Mouse (Mus musculus) activated CD4-positive, CD25-positive, alpha-beta regulatory T cell, adult 9 weeks (primary cell): ENCODE data around the gene Olfr1344. TPM values are rescaled to one million over a fixed set of nuclear protein-coding genes. Genes with fewer than 3 reads are reported as not detected.

Experiments used
- polyA plus RNA-seq: library from polyadenylated mRNA; unstranded; fragments of 100-300 nt; shearing (Covaris generic); gene quantifications from one replicate; pipeline ENCODE4 v1.2.1, GENCODE M21; 2017

Gene Olfr1344
- not detected for polyA plus RNA-seq

GRCm38 (mm10) chr7:6438388-6438787 is at the start of gene Olfr1344:
Olfr1344 (plus strand) TSS chr7:6438688.

GRCm38 (mm10) chr7:6397996-6398975 is 40.2 kb upstream of the Olfr1344 start, which contains the start of gene Smim17:
Smim17 (plus strand) TSS chr7:6398715.

GRCm38 (mm10) chr7:6410043-6410442 is 28.4 kb upstream of the Olfr1344 start, which contains the start of gene Gm20715:
Gm20715 (plus strand) TSS chr7:6410277.

GRCm38 (mm10) chr7:6455868-6456267 is 17.4 kb downstream of the Olfr1344 start, which contains the start of gene Olfr1336:
Olfr1336 (plus strand) TSS chr7:6456168.

GRCm38 (mm10) chr7:6466951-6467350 is 28.5 kb downstream of the Olfr1344 start, which contains the start of gene Olfr1346:
Olfr1346 (plus strand) TSS chr7:6467101.

GRCm38 (mm10) chr7:6486841-6487240 is 48.4 kb downstream of the Olfr1344 start, which contains the start of gene Olfr5:
Olfr5 (minus strand) TSS chr7:6486941.

Other genes with a start within 250 kb of the Olfr1344 start
- not detected for gene Galp, start 241.6 kb upstream of the Olfr1344 start, polyA plus RNA-seq
- not detected for gene Zscan5b, start 216.4 kb upstream of the Olfr1344 start, polyA plus RNA-seq
- not detected for gene Epp13, start 186.0 kb upstream of the Olfr1344 start, polyA plus RNA-seq
- gene Zfp667, start 152.1 kb upstream of the Olfr1344 start, polyA plus RNA-seq, result 7.2 TPM
- 1.9 TPM for gene Zfp583, start 107.4 kb upstream of the Olfr1344 start, polyA plus RNA-seq
- 1.0 TPM for gene Gm3854, start 94.9 kb upstream of the Olfr1344 start, polyA plus RNA-seq
- 5.1 TPM for gene Zfp78, start 75.4 kb upstream of the Olfr1344 start, polyA plus RNA-seq
- gene Zfp28, start 55.4 kb upstream of the Olfr1344 start, polyA plus RNA-seq, result 17.6 TPM
- not detected for gene Smim17, start 40.0 kb upstream of the Olfr1344 start, polyA plus RNA-seq
- not detected for gene Gm20715, start 28.4 kb upstream of the Olfr1344 start, polyA plus RNA-seq
- 0.04 TPM for gene Olfr1336, start 17.5 kb downstream of the Olfr1344 start, polyA plus RNA-seq
- not detected for gene Olfr1346, start 28.4 kb downstream of the Olfr1344 start, polyA plus RNA-seq
- gene Olfr5, start 48.3 kb downstream of the Olfr1344 start, polyA plus RNA-seq, result not detected
- gene Olfr1347, start 61.1 kb downstream of the Olfr1344 start, polyA plus RNA-seq, result not detected
- gene Olfr1348, start 70.1 kb downstream of the Olfr1344 start, polyA plus RNA-seq, result not detected
- not detected for gene Olfr1349, start 84.3 kb downstream of the Olfr1344 start, polyA plus RNA-seq
- gene Olfr1350, start 126.2 kb downstream of the Olfr1344 start, polyA plus RNA-seq, result not detected